Mouse (Mus musculus) lung, postnatal 10 days (tissue): ENCODE measurements around the gene Smtnl2.

Experiments
- DNase-seq: peaks from one replicate; pipeline ENCODE4 v3.0.0; 2021

Smtnl2 gene

DNA sequence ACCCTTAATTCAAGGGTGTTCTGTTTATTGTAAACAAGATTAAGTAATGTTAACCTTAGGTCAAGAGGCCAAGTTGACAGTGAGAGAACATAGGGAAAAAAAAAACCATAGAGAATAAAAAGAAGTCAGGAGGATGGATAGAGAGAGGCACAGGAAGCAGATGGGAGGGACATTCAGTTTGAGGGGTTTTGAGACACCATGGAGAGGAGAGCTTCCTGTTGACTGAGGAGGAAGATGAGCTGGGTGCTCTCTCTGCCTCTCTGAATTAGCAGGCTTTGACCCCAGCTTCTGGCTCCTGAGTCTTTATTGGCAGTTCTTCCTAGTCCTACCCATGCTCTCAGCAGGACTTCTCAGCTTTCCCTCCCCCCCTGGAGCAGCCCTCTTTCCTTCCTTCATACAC, 13.7 kb upstream of the Smtnl2 start:
- DNase-seq = no peak

- no peak for DNase-seq
Observed at GRCm38 (mm10) chr11:72423686-72424085, 12.2 kb upstream of the Smtnl2 start.

DNA sequence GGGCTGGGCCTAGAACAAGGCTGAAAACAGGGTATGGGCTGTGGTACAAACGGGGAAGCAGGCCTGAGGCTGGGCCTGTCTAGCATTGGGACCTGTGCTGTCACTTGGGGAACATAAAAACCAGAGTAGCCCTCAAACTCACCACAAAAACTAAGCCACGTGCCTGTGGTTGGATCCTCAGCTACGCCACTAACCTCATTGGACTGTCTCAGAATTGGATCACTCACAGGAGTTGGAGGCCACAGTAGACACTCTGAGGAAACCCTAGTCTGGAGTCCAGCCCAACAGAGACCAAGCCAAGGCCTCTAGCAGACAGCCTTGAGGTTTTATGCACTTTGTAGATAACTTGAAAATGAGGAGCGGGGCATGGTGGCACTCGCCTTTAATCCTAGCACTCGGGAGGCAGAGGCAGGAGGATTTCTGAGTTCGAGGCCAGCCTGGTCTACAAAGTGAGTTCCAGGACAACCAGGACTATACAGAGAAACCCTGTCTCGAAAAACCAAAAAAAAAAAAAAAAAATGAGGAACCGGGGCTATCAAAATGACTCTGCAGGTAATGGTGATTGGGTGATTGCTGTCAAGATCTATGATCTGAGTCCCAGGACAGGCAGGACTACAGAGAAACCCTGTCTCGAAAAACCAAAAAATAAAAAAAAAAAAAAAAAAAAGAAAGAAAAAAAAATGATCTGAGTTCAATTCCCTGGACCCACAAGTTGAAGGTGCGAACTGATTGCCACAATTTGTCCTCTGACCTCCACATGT, 10.2 kb upstream of the Smtnl2 start:
- no peak for DNase-seq

DNA sequence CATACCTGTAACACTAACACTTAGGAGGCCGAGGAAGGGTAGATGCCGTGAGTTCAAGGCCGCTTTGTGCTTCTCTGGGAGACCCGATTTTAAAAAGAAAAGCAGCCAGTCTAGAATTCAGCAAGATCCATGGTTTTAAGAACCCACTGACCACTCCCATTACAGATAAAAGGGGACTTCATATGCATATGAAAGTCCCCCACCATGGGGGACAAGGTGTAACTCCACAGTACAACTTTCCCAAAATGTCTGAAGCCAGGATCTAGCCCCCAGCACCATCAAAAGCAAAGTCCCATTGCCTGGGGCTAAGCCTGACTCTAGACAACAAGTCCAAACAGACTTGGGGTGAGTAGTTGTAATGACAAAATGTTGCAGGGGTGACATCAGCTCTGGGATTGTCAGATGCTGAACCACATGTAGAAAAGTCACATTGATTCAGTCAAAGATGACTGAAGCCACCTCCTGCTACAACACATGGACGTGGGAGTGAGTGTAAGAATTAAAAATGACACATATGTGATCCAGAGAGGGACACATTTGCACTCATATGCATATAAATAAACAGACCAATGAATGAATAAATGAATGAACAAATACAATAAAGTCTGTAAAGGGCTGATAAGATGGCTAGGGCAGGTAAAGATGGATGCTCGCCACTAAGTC, 9.1 kb upstream of the Smtnl2 start:
- no peak for DNase-seq

- no peak for DNase-seq
Observed at GRCm38 (mm10) chr11:72419006-72419405, 7.5 kb upstream of the Smtnl2 start.

- no peak for DNase-seq
Observed at GRCm38 (mm10) chr11:72418227-72418626, 6.7 kb upstream of the Smtnl2 start.

- no peak for DNase-seq
Observed at GRCm38 (mm10) chr11:72417376-72417775, 5.9 kb upstream of the Smtnl2 start.

DNA sequence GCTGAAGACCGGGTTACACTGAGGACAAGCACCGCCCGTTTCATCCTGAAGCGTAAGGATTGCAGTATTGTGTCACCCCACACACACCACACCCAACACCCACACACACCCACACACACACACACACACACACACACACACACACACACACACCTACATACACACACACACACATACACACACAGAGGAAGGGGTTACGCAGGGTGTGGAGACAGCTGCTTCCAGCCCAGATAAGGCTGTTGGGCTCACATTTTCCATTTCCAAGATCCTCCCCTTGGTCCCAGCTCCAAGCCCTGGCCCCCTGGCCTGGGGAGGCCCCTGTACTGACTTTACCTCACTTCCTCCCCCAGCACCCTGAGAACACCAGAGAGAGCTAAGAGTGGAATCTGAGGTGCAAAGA, 5.2 kb upstream of the Smtnl2 start:
- no peak for DNase-seq

DNA sequence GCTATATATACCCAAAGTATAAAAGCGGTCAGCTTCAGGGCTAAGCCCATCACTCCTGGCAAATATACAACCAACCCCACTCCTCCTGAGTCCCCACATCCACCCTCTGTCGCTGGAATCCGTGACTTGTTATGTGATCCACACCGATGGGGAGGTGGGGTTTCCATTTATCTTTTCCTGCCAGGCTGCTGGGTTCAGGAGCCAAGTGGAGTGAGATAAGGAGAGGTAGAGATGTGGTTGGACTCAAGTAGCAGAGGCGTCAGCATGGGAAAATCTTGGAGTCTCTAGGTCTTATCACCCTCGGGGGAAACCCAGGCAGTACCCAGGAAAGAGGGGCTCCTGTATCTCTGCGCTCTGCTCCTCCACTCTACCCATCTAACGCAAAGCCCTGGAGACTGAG, 3.6 kb upstream of the Smtnl2 start:
- no peak for DNase-seq

- DNase-seq = no peak
Observed at GRCm38 (mm10) chr11:72413601-72414190, 2.2 kb upstream of the Smtnl2 start.

DNA sequence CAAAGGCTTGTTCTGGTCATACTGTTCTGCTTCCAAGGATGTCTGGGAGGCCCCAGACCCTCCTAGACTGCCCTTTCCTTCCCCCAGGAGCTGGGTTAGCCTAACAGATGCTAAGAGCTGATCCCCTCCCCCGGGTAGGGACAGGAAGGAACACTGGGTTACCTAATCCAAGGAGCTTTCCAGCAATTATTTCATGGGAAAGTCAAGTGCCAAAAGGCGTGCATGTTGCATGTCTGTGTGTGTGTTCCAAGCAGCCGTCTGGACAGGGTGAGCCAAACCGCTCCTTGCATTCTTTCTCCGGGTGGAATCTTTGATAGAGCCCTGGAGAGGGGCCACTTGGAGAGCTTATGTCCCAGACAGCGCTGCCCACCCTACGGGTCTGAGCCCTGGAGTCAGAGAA, 1.5 kb upstream of the Smtnl2 start:
- DNase-seq = peak; percentile 78

GRCm38 (mm10) chr11:72411945-72412344, 432 bp upstream of the Smtnl2 start:
- DNase-seq = no peak

DNA sequence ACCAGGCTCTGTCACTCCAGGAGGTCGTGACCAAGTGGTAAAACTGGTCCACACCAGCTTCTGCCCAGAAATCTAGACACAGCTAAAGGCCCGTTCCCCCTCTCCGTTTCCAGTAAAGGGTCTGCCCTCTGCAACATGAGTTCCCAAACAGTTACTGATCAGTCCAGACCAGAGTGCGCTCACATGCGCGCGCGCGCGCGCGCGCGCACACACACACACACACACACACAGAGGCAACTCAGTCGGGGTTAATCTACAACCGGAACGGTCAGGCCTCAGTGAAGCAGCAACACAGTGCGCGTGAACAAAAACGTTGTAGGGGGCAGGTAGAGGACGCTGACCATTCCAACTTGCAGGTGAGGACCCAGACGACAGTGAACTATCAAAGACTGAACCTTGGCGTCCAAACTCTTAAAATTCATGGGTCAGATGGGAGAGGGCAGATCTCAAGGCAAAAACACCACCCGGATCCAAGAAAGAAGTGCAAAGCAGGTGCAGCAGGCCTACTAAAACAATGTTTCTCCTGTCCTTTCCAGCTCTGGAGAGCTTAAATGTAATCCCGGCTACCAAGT, 906 bp downstream of the Smtnl2 start:
- no peak for DNase-seq

DNA sequence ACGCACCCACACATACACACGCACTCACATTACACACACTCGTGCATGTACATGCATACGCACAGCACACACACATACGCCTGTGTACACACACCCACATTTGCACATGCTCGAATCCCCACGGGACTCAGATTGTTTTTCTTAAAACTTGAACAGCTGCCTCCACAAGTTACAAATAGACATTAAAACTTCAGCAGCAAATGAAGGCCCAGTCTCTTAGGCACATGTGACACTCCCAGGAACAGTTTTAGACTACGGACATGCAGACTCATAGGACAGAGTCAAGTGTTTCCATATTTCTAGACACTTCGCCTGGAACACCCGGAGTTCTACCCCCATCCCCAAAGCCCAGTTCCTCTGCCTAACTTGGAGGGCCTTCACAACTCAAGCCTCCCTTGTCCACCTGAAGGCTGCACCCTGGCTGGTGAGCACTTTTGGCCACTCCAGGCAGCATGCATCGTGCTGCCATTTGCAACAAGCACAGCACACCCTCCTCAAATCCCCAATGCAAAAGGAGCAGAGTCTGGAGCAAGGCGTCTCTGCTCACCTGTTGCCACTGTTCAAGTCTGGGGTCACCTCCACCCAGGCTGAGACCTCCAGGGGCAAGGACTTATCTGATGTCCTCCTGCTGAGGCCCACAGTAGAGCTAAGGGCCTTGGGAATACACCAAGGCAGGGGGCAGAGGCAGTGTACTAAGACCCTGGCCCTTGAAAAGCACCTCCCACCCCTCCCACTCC, 1.7 kb downstream of the Smtnl2 start:
- DNase-seq = no peak

GRCm38 (mm10) chr11:72408451-72409170, 2.9 kb downstream of the Smtnl2 start:
- DNase-seq = no peak

GRCm38 (mm10) chr11:72407574-72407973, 3.9 kb downstream of the Smtnl2 start:
- no peak for DNase-seq

GRCm38 (mm10) chr11:72407081-72407480, 4.4 kb downstream of the Smtnl2 start:
- no peak for DNase-seq

GRCm38 (mm10) chr11:72406079-72406675, 5.3 kb downstream of the Smtnl2 start:
- no peak for DNase-seq

DNA sequence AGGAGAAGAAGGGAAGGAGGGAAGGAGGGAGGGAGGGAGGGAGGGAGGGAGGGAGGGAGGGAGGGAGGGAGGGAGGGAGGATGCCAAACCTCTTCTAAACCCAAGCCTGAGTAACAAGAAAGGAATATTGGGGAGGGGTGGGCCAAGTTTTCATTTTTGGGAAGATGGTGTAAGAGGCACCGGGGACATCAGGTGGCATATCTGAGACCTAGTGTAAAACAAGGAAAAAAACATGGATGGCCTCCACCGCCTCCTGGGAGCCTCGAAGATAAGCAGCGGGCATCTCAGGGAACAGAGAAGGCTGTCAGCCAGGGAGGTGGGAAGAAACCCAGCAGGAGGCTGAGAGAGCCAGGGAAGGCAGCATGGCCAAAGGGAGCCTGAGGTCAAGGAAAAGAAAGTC, 6.0 kb downstream of the Smtnl2 start:
- no peak for DNase-seq

GRCm38 (mm10) chr11:72402969-72403368, 8.5 kb downstream of the Smtnl2 start:
- DNase-seq = no peak

GRCm38 (mm10) chr11:72402017-72402416, 9.5 kb downstream of the Smtnl2 start:
- DNase-seq = no peak

DNA sequence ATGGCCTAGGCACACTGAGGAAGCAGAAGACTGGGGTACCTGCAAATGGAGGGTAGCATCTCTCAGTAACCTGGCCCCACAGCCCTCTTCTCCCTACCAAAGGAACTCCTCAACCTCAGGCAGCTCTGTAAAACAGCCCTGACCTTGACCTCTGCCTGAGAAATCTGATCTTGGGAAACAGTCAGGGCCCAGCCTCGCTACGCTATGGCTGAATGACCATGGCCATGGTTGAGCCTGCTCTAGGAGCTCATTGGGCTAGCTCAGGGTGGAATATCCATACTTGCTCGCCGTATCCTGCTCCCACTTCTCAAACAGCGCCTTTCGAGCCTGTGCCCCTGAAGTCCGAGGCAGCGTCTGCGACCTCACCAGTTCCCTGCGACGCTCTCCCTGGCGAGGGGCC, 10.4 kb downstream of the Smtnl2 start:
- DNase-seq = no peak
